Mouse (Mus musculus) heart, embryonic 15.5 days (tissue): ENCODE data around the gene Sptbn2. TPM values are rescaled to one million over a fixed set of nuclear protein-coding genes. Genes with fewer than 3 reads are reported as not detected.

ENCODE experiments used
- ATAC-seq: fragments of 200-750 bp; cut with Nextera tagmentation; replicated peaks from 2 replicates; pipeline ENCODE4 v1.8.0; 2017; ENCODE audit warnings: low read depth, moderate TSS enrichment; ENCODE audit not compliant: insufficient number of reproducible peaks, insufficient read depth, low FRiP score
- H3K27ac ChIP-seq: fragments of 300-500 bp; sonication (generic); 2 replicates; pipeline ENCODE4 v1.5.1; 2015; ENCODE audit warnings: mild to moderate bottlenecking, inconsistent platforms
- H3K27me3 ChIP-seq: fragments of 300-500 bp; sonication (generic); 2 replicates; pipeline ENCODE4 v1.6.1; 2015; ENCODE audit warnings: inconsistent platforms
- H3K36me3 ChIP-seq: fragments of 300-500 bp; sonication (generic); 2 replicates; pipeline ENCODE4 v1.6.1; 2015; ENCODE audit warnings: mild to moderate bottlenecking, inconsistent platforms
- H3K4me1 ChIP-seq: fragments of 300-500 bp; sonication (generic); replicated peaks from 2 replicates; pipeline ENCODE4 v1.6.1; 2015; ENCODE audit warnings: inconsistent platforms
- H3K4me2 ChIP-seq: fragments of 300-500 bp; sonication (generic); 2 replicates; pipeline ENCODE4 v1.6.1; 2015; ENCODE audit warnings: inconsistent platforms, mild to moderate bottlenecking, moderate library complexity
- H3K4me3 ChIP-seq: fragments of 300-500 bp; sonication (generic); 2 replicates; pipeline ENCODE4 v1.5.1; 2015; ENCODE audit warnings: mild to moderate bottlenecking, inconsistent platforms
- H3K9ac ChIP-seq: fragments of 300-500 bp; sonication (generic); 2 replicates; pipeline ENCODE4 v1.6.1; 2015; ENCODE audit warnings: mild to moderate bottlenecking, inconsistent platforms
- H3K9me3 ChIP-seq: fragments of 300-500 bp; sonication (generic); replicated peaks from 2 replicates; pipeline ENCODE4 v1.6.1; 2016; ENCODE audit warnings: inconsistent platforms
- WGBS: fragments of 180-500 bp; shearing (Covaris S2); methylation state at CpG from one replicate; pipeline ENCODE4 v1.1.7; 2015; ENCODE audit warnings: mixed read lengths; 5-methylcytosine and 5-hydroxymethylcytosine counted together
- polyA plus RNA-seq: library from polyadenylated mRNA; unstranded; fragments of >200 nt; fragmentation: Nextera tagmentation; extraction: Ambion mirVana; gene quantifications from 2 replicates; pipeline ENCODE4 v1.2.1, GENCODE M21; 2015

Sptbn2 gene
- polyA plus RNA-seq, 1 experiment from 2014 or later: 0.18 TPM

DNA sequence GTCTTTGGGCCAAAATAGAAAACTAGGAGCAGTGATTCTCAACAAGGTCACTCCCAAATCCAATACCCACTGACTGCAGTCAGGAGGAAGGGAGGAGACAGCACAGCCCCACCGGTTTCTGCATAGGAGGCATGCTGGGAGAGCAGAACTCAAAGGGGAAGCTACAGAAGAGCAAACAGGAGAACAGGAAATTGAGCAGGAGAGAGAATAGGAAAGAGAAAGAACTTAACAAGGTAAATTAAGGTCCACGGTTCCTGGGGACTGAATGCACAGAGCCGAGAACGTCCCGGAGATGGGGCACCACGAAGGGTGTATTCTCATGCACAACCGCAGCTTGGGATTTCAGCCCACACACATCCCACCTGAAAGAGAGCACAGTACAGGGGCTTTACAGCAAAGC, 74.2 kb downstream of the Sptbn2 start:
- no peak overlapping the region for H3K4me3 ChIP-seq
- WGBS: 84% methylated on average over 7 of the region's 7 CpGs
- H3K4me1 ChIP-seq: peaks cover 21% of the 10 kb centered on the region
- no peak for ATAC-seq
- H3K4me2 ChIP-seq: no peak overlapping the region
- H3K9ac ChIP-seq: no peak overlapping the region
- H3K9me3 ChIP-seq: no peaks in the 10 kb centered on the region
- no peaks in the 10 kb centered on the region for H3K27me3 ChIP-seq
- H3K27ac ChIP-seq: peak overlapping the region; percentile 36
- H3K36me3 ChIP-seq: peaks cover 78% of the 10 kb centered on the region

GRCm38 (mm10) chr19:4786313-4786712, 75.3 kb downstream of the Sptbn2 start:
- Histone ChIP-seq H3K27me3 (no peaks in the 10 kb centered on the region), H3K4me1 (peaks cover 32% of the 10 kb centered on the region), H3K27ac (no peak overlapping the region), H3K36me3 (peaks cover 85% of the 10 kb centered on the region), H3K9me3 (no peaks in the 10 kb centered on the region), H3K4me3 (no peak overlapping the region), H3K4me2 (no peak overlapping the region), H3K9ac (no peak overlapping the region)
- ATAC-seq: no peak
- 94% methylated on average over 2 of the region's 2 CpGs for WGBS

DNA sequence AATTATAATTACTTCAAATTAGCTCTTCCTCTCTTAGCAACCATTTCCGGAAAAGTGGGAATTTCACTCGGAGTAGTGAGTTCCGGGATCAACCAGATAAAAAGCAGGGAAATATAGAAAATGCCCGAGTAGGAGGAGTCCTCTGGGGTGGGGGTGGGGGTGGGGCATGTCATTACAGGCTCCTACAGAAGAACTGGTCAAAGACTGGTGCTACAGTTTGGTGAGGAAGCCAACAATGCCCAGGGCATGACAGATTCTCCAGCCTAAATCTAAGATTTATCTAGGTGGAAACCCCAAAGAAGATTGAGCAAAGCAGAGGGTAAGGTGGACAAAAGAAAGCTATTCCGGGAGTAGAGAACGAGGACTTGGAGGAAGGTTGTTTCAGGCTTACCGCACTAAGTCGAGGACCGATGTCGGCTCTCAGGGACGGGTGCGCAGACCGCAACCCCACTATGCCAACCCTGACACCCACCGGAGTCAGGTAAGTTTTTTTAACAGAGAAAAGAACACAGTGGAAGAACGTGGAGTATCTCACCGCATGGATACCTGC, 82.4 kb downstream of the Sptbn2 start:
- peak; percentile 47; the same call in 1 of the 2 replicates for ATAC-seq
- H3K27ac ChIP-seq: peak overlapping the region; percentile 83
- WGBS: under 1% methylated on average over 16 of the region's 16 CpGs

GRCm38 (mm10) chr19:4793831-4794422, 83.0 kb downstream of the Sptbn2 start, which contains the start of gene Rbm4:
TSS of gene Rbm4 (minus strand) at chr19:4793901.
- Histone ChIP-seq H3K4me3 (peak within 1 kb of the TSS; percentile 73), H3K9me3 (no peaks in the 10 kb centered on the region), H3K27ac (peak within 1 kb of the TSS; percentile 83), H3K4me2 (peak within 1 kb of the TSS; percentile 76), H3K9ac (peak within 1 kb of the TSS; percentile 69), H3K27me3 (no peaks in the 10 kb centered on the region), H3K36me3 (peaks cover 27% of the 10 kb centered on the region), H3K4me1 (peaks cover 35% of the 10 kb centered on the region)
- peak; percentile 99 for ATAC-seq
- WGBS: under 1% methylated on average over 31 of the region's 31 CpGs

More for the DNA sequence above, 82.4 kb downstream of the Sptbn2 start:
- Histone ChIP-seq H3K4me1 (peaks cover 35% of the 10 kb centered on the region), H3K36me3 (peaks cover 31% of the 10 kb centered on the region), H3K9me3 (no peaks in the 10 kb centered on the region), H3K4me3 (peak overlapping the region; percentile 73), H3K27me3 (no peaks in the 10 kb centered on the region), H3K9ac (peak overlapping the region; percentile 69), H3K4me2 (peak overlapping the region; percentile 66)

GRCm38 (mm10) chr19:4795929-4796328, 85.0 kb downstream of the Sptbn2 start:
- ATAC-seq: no peak
- WGBS: 100% methylated on average over 1 of the region's 1 CpGs
- H3K4me1 ChIP-seq: peaks cover 25% of the 10 kb centered on the region

DNA sequence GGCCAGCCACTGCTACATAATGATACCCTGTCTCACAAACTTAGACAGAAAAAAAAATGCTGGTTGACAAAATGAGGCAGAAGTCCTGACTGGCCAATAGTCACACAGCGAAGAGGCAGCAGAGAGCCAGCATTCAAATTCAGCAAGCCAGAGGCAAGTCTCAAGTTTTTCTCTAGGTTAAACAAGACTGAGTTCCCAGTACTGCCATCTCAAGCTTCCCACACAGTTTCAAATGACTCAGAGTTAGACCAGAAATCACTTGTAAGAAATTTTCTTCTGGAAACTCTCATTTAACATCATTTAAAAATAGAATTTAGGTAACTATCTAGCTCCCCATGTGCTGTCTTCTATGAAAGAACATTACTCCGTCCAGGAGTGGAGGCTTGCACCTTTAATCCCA, 86.9 kb downstream of the Sptbn2 start:
- no peak for ATAC-seq
- WGBS: 94% methylated on average over 2 of the region's 2 CpGs
- H3K36me3 ChIP-seq: peaks cover 36% of the 10 kb centered on the region

More at GRCm38 (mm10) chr19:4795929-4796328, 85.0 kb downstream of the Sptbn2 start:
- no peak overlapping the region for H3K27ac ChIP-seq
- peaks cover 28% of the 10 kb centered on the region for H3K36me3 ChIP-seq
- H3K27me3 ChIP-seq: no peaks in the 10 kb centered on the region
- no peaks in the 10 kb centered on the region for H3K9me3 ChIP-seq
- no peak overlapping the region for H3K9ac ChIP-seq
- no peak overlapping the region for H3K4me3 ChIP-seq
- H3K4me2 ChIP-seq: no peak overlapping the region

GRCm38 (mm10) chr19:4799083-4799482, 88.1 kb downstream of the Sptbn2 start:
- H3K27me3 ChIP-seq: no peaks in the 10 kb centered on the region
- no peak overlapping the region for H3K27ac ChIP-seq
- no peak for ATAC-seq
- H3K36me3 ChIP-seq: peaks cover 43% of the 10 kb centered on the region
- 96% methylated on average over 5 of the region's 5 CpGs for WGBS
- H3K9ac ChIP-seq: no peak overlapping the region
- no peak overlapping the region for H3K4me2 ChIP-seq
- H3K9me3 ChIP-seq: no peaks in the 10 kb centered on the region
- H3K4me1 ChIP-seq: peaks cover 20% of the 10 kb centered on the region
- no peak overlapping the region for H3K4me3 ChIP-seq

More for the DNA sequence above, 86.9 kb downstream of the Sptbn2 start:
- H3K27ac ChIP-seq: no peak overlapping the region
- no peak overlapping the region for H3K4me2 ChIP-seq
- H3K4me3 ChIP-seq: no peak overlapping the region
- H3K9ac ChIP-seq: no peak overlapping the region
- H3K9me3 ChIP-seq: no peaks in the 10 kb centered on the region
- peaks cover 16% of the 10 kb centered on the region for H3K4me1 ChIP-seq
- no peaks in the 10 kb centered on the region for H3K27me3 ChIP-seq

Other genes with a start within 250 kb of the Sptbn2 start
- 0.68 and 0.98 TPM in 2 replicates for gene Syt12, start 233.7 kb upstream of the Sptbn2 start, polyA plus RNA-seq
- gene 2010003K11Rik, start 212.6 kb upstream of the Sptbn2 start, polyA plus RNA-seq: not detected in 2 replicates
- gene Pcx, start 200.7 kb upstream of the Sptbn2 start, polyA plus RNA-seq: 10.5 and 16.8 TPM in 2 replicates
- gene Lrfn4, start 95.5 kb upstream of the Sptbn2 start, polyA plus RNA-seq: 3.2 and 4.0 TPM in 2 replicates
- gene Rce1, start 85.5 kb upstream of the Sptbn2 start, polyA plus RNA-seq: 34.5 and 41.4 TPM in 2 replicates
- gene Gm960, start 12.5 kb upstream of the Sptbn2 start, polyA plus RNA-seq: 0.48 and 0.52 TPM in 2 replicates
- gene Rbm4b, start 45.3 kb downstream of the Sptbn2 start, polyA plus RNA-seq: 30.8 and 36.3 TPM in 2 replicates
- 42.2 and 54.1 TPM in 2 replicates for gene Rbm4, start 82.7 kb downstream of the Sptbn2 start, polyA plus RNA-seq
- gene Gm21992, start 100.4 kb downstream of the Sptbn2 start, polyA plus RNA-seq: 22.6 and 30.5 TPM in 2 replicates
- 40.2 and 51.1 TPM in 2 replicates for gene Rbm14, start 100.5 kb downstream of the Sptbn2 start, polyA plus RNA-seq
- 33.4 and 41.7 TPM in 2 replicates for gene Ccs, start 128.2 kb downstream of the Sptbn2 start, polyA plus RNA-seq
- gene Ccdc87, start 128.2 kb downstream of the Sptbn2 start, polyA plus RNA-seq: 0.04 and 0.05 TPM in 2 replicates
- gene Ctsf, start 144.0 kb downstream of the Sptbn2 start, polyA plus RNA-seq: 37.4 and 42.6 TPM in 2 replicates
- 2.1 and 9.1 TPM in 2 replicates for gene Actn3, start 166.7 kb downstream of the Sptbn2 start, polyA plus RNA-seq
- gene Zdhhc24, start 167.5 kb downstream of the Sptbn2 start, polyA plus RNA-seq: 6.6 and 9.9 TPM in 2 replicates
- gene Bbs1, start 195.5 kb downstream of the Sptbn2 start, polyA plus RNA-seq: 2.2 and 2.7 TPM in 2 replicates
- 63.6 and 84.8 TPM in 2 replicates for gene Dpp3, start 217.1 kb downstream of the Sptbn2 start, polyA plus RNA-seq
- gene Peli3, start 232.0 kb downstream of the Sptbn2 start, polyA plus RNA-seq: 0.38 and 0.52 TPM in 2 replicates